Mouse (Mus musculus) erythroblast, embryonic 14.5 days (primary cell): ENCODE data around the gene Bloc1s3. TPM values are rescaled to one million over a fixed set of nuclear protein-coding genes. Genes with fewer than 3 reads are reported as not detected.
A peak's percentile ranks its signal among the peaks of the same experiment; 100 is the strongest.

Source experiments
- H3K27me3 ChIP-seq: 2 replicates; pipeline ENCODE4 v1.6.1; 2012; ENCODE audit warnings: inconsistent platforms; ENCODE audit not compliant: control insufficient read depth
- H3K36me3 ChIP-seq: 2 replicates; pipeline ENCODE4 v1.6.1; 2012; ENCODE audit warnings: mild to moderate bottlenecking, inconsistent platforms; ENCODE audit not compliant: control insufficient read depth
- H3K4me1 ChIP-seq: 2 replicates; pipeline ENCODE4 v1.6.1; 2012; ENCODE audit warnings: inconsistent platforms; ENCODE audit not compliant: control insufficient read depth
- H3K4me3 ChIP-seq: replicated peaks from 2 replicates; pipeline ENCODE3; 2012; ENCODE audit warnings: moderate library complexity, mild to moderate bottlenecking, inconsistent platforms
- H3K9me3 ChIP-seq: 2 replicates; pipeline ENCODE4 v1.6.1; 2012; ENCODE audit warnings: low read length, inconsistent platforms, mixed read lengths; ENCODE audit not compliant: control insufficient read depth
- GATA1 ChIP-seq: IDR thresholded peaks from 2 replicates; pipeline ENCODE4 v1.6.1; 2012; ENCODE audit warnings: low read length, inconsistent platforms, mixed read lengths
- TAL1 ChIP-seq: IDR thresholded peaks from 3 replicates; pipeline ENCODE4 v1.6.1; 2012; ENCODE audit warnings: low read length, inconsistent platforms, mixed read lengths
- polyA plus RNA-seq: library from polyadenylated mRNA; stranded (reverse); fragments of >175 nt; gene quantifications from 2 replicates; pipeline ENCODE4 v1.2.3, GENCODE M21; 2012

The Bloc1s3 gene
- polyA plus RNA-seq, 1 experiment, result 0.49 TPM

- H3K36me3 ChIP-seq, result no peaks in the 10 kb centered on the region
- peaks cover 5% of the 10 kb centered on the region for H3K4me1 ChIP-seq
- H3K4me3 ChIP-seq, result no peak overlapping the region
- H3K27me3 ChIP-seq, result peaks cover 15% of the 10 kb centered on the region
- no peak for TF ChIP-seq GATA1
- TF ChIP-seq TAL1, result no peak
- no peaks in the 10 kb centered on the region for H3K9me3 ChIP-seq
These were observed 13.3 kb downstream of the Bloc1s3 start for GRCm38 (mm10) chr7:19494751-19495474.

GRCm38 (mm10) chr7:19491731-19492130 lies 16.4 kb downstream of the Bloc1s3 start:
- Histone ChIP-seq H3K4me3 (no peak overlapping the region), H3K36me3 (no peaks in the 10 kb centered on the region), H3K27me3 (peaks cover 33% of the 10 kb centered on the region), H3K4me1 (no peaks in the 10 kb centered on the region), H3K9me3 (no peaks in the 10 kb centered on the region)
- TF ChIP-seq GATA1 (no peak), TAL1 (no peak)

DNA sequence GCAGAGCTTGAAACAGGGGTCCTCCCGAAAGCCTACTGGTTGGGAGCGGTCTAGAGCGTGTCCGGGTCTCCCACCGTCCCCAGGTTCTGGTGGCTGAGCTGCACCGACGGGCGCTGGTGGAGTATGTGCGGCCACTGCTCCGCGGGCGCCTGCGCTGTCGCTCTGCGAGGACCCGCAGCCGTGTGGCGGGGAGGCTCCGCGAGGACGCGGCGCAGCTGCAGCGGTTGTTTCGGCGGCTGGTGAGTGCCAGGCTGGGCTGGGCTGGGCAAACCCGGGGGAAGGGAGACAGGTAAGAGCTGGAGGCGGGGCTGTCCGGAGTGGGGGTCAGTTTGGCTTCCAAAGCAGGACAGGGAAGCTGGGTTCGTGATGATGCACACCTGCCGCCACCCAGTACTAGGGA lies 18.6 kb downstream of the Bloc1s3 start:
- H3K4me3 ChIP-seq, result no peak overlapping the region
- no peaks in the 10 kb centered on the region for H3K9me3 ChIP-seq
- TF ChIP-seq GATA1 (no peak), TAL1 (no peak)
- no peaks in the 10 kb centered on the region for H3K4me1 ChIP-seq
- H3K36me3 ChIP-seq, result no peaks in the 10 kb centered on the region
- H3K27me3 ChIP-seq, result peaks cover 33% of the 10 kb centered on the region

- Histone ChIP-seq H3K4me3 (no peak overlapping the region), H3K9me3 (no peaks in the 10 kb centered on the region), H3K27me3 (peaks cover 24% of the 10 kb centered on the region), H3K4me1 (no peaks in the 10 kb centered on the region), H3K36me3 (no peaks in the 10 kb centered on the region)
- TF ChIP-seq GATA1 (no peak), TAL1 (no peak)
These were observed 21.6 kb downstream of the Bloc1s3 start for GRCm38 (mm10) chr7:19486549-19486948.

DNA sequence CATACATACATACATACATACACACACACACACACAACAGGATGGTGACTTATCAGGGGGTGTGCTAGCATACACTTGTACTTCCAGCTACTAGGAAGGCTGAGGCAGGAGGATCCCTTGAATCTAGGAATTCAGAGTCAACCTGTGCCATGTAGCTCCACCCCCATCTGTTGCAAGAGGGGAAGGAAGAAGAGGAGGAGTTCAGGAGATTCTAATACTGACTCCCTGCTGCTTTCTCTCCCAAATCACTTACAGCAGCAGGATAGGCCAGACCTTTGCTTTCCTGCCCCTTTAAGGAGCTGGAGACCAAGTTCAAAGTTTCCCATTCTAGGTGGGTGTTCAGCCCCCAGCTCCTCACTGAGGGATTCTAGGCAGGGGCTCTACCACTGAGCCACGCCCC lies 22.7 kb downstream of the Bloc1s3 start:
- H3K4me3 ChIP-seq, result no peak overlapping the region
- H3K36me3 ChIP-seq, result no peaks in the 10 kb centered on the region
- no peaks in the 10 kb centered on the region for H3K9me3 ChIP-seq
- H3K27me3 ChIP-seq, result peaks cover 18% of the 10 kb centered on the region; the same call in 1 of the 2 replicates
- H3K4me1 ChIP-seq, result no peaks in the 10 kb centered on the region
- TF ChIP-seq TAL1 (no peak), GATA1 (no peak)

DNA sequence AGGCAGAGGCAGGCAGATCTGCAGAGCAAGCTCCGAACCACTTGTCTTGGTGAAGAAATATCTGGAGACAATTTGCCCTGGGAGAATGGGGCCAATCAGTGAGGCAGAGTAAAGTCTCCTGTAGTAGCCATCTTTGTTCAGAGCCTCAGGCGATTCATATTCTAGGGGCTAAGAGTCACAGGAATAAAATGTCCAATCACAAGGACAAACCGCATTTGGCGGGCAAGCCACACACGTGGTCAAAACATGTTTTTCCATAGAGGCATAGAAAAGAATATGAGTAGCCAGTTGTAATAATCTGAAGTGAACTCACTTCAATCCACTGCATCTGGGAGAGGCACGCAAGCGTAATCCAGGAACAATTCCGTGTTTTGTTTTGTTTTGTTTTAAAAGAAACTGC lies 24.9 kb downstream of the Bloc1s3 start:
- no peak overlapping the region for H3K4me3 ChIP-seq
- no peaks in the 10 kb centered on the region for H3K9me3 ChIP-seq
- H3K27me3 ChIP-seq, result peaks cover 4% of the 10 kb centered on the region; the same call in 1 of the 2 replicates
- no peak for TF ChIP-seq TAL1
- H3K36me3 ChIP-seq, result no peaks in the 10 kb centered on the region
- no peaks in the 10 kb centered on the region for H3K4me1 ChIP-seq

GRCm38 (mm10) chr7:19477624-19478384 lies 30.4 kb downstream of the Bloc1s3 start:
- TF ChIP-seq TAL1 (no peak), GATA1 (no peak)
- peaks cover 41% of the 10 kb centered on the region for H3K27me3 ChIP-seq
- no peak overlapping the region for H3K4me3 ChIP-seq
- no peaks in the 10 kb centered on the region for H3K36me3 ChIP-seq
- peaks cover 3% of the 10 kb centered on the region for H3K9me3 ChIP-seq
- H3K4me1 ChIP-seq, result peaks cover 4% of the 10 kb centered on the region

DNA sequence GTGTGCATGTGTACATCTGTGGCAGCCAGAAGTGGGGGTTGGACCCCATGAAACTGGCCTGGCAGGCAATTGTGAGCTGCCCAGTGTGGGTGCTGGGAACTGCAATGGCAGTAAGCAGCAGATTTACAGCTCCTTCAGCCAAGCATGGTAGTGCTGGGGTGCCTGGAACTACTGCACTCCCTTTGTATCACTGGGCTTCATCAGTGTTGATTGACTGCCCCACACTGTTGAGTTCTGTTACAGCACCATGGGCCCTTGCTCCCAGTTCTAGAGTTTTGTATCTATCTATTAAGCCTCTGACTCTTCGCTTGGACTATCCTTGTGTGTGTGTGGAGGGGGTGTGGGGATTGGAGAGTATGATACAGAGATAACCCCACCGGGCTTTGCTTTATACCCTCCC lies 31.1 kb downstream of the Bloc1s3 start:
- Histone ChIP-seq H3K4me3 (no peak overlapping the region), H3K27me3 (peaks cover 48% of the 10 kb centered on the region), H3K4me1 (peaks cover 4% of the 10 kb centered on the region), H3K36me3 (no peaks in the 10 kb centered on the region), H3K9me3 (peaks cover 3% of the 10 kb centered on the region)
- TF ChIP-seq TAL1, result no peak
- no peak for TF ChIP-seq GATA1

DNA sequence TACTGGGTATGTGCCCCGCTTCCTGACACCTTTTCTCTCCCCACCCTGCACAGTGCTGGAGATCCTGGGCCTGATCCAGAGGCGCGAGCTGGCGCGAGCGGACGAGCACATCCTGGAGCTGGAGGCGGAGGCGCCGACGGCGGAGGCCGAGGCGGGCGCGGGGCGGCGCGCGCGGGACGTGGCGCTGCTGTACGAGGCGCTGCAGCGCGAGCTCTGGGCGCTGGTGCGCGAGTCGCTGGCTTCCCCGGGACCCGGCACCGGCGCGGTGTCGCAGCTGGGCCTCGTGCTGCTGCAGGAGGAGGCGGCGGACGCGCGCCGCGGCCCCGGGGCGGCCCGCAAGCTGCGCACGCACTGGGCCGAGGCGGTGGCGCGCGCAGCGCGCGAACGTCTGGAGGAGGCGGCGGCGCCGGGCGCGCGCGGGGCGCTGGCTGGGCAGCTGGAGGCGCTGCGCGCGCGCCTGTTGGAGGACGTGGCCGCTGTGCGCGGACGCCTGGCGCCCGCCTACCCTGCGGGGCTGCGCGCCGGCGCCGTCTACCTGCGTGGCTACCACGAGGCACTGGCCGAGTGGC lies 34.2 kb downstream of the Bloc1s3 start:
- TF ChIP-seq TAL1 (no peak), GATA1 (no peak)
- Histone ChIP-seq H3K9me3 (peaks cover 3% of the 10 kb centered on the region), H3K27me3 (peaks cover 74% of the 10 kb centered on the region), H3K4me3 (peak overlapping the region; percentile 40), H3K36me3 (no peaks in the 10 kb centered on the region), H3K4me1 (peaks cover 4% of the 10 kb centered on the region)
